Mouse (Mus musculus): ENCODE data around the gene Rnf5. TPM values are rescaled to one million over a fixed set of nuclear protein-coding genes. Genes with fewer than 3 reads are reported as not detected.

Rnf5 gene
- polyA plus RNA-seq, 1 experiment from 2014 or later = 202 TPM

DNA sequence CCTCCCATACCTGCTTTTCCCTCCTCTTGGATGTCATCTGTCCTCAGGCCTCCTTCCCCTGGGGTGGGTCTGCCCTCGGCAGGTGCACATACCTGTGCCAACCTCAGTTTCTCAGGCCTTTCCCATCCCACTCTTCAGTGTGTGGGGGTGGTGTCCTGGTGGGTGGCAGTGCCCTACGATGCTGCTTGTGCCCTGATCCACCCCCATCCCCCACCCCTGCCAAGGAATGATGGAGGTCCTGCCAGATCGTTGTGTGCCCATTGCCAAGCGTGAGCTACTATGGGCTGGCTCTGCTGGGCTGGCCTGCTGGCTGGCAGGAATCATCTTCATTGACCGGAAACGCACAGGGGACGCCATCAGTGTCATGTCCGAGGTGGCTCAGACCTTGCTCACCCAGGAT lies 7.6 kb upstream of the Rnf5 start:
- H3K27me3 ChIP-seq (ENCODE audit: low read depth, poor library complexity, severe bottlenecking) = no peaks in the 10 kb centered on the region
- H3K9me3 ChIP-seq (replicated peaks) = no peaks in the 10 kb centered on the region
- 93% methylated on average over 8 of the region's 8 CpGs for WGBS
- H3K4me1 ChIP-seq = peaks cover 31% of the 10 kb centered on the region
- no peak overlapping the region for H3K27ac ChIP-seq (replicated peaks)
- no peak overlapping the region for H3K4me3 ChIP-seq
- no peak for DNase-seq (ENCODE audit: low spot score)
- peaks cover 76% of the 10 kb centered on the region for H3K36me3 ChIP-seq

DNA sequence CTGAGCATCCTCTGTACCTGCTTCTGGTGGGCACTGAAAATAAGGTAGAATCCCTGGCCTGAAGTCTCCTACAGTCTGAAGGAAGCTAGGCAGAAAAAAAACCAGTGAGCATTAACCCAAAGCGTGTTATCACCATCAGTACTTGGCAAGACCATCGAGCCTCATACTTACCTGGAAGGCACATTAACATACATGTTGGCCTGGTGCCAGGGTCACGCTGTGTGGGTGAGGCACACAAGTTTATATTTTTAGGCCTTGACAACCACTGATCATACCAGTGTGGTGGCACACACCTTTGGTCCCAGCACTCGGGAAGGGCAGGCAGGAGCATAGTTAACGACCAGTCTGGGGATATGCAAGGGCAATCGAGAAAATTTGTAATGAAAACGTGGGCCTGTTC lies 4.5 kb upstream of the Rnf5 start:
- H3K4me1 ChIP-seq = peaks cover 42% of the 10 kb centered on the region
- no peaks in the 10 kb centered on the region for H3K27me3 ChIP-seq (ENCODE audit: low read depth, poor library complexity, severe bottlenecking)
- H3K4me3 ChIP-seq = 0 out of 2 replicates have a peak overlapping the region, but pooled peaks have one; percentile 98
- DNase-seq (ENCODE audit: low spot score) = no peak
- no peak overlapping the region for H3K27ac ChIP-seq (replicated peaks)
- H3K9me3 ChIP-seq (replicated peaks) = no peaks in the 10 kb centered on the region
- peaks cover 47% of the 10 kb centered on the region for H3K36me3 ChIP-seq
- 94% methylated on average over 7 of the region's 7 CpGs for WGBS

- no peak for DNase-seq (ENCODE audit: low spot score)
- 21% methylated on average over 32 of the region's 32 CpGs for WGBS
- H3K9me3 ChIP-seq (replicated peaks) = no peaks in the 10 kb centered on the region
These were observed 2.9 kb upstream of the Rnf5 start for GRCm38 (mm10) chr17:34606186-34607039.

DNA sequence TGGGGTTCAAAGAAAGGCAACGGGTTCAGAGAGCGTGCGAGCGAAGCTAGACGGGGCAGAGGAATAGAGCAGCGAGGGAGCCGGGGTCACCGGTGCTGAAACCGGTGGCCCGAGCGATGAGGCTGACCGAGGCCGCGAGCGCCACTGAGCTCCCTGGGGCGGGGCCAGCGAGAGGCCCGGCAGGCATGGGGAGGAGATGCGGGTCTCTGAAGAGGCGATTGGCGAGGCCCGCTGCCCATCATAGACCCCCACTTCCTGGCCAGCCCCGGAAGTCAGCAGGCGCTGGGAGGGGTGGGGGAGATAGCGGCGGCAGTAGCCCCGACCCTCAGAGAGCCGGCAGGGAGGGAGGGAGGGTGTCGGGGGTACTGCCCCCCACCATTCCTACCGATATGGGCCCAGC lies 2.1 kb upstream of the Rnf5 start:
- WGBS = under 1% methylated on average over 27 of the region's 30 CpGs
- peaks cover 57% of the 10 kb centered on the region for H3K4me1 ChIP-seq
- peak overlapping the region; percentile 94 for H3K27ac ChIP-seq (replicated peaks)
- peaks cover 39% of the 10 kb centered on the region for H3K36me3 ChIP-seq
- DNase-seq (ENCODE audit: low spot score) = peak; percentile 94
- H3K4me3 ChIP-seq = peak overlapping the region; percentile 98
- no peaks in the 10 kb centered on the region for H3K27me3 ChIP-seq (ENCODE audit: low read depth, poor library complexity, severe bottlenecking)
- no peaks in the 10 kb centered on the region for H3K9me3 ChIP-seq (replicated peaks)

More at GRCm38 (mm10) chr17:34606186-34607039, 2.9 kb upstream of the Rnf5 start:
- Histone ChIP-seq H3K36me3 (peaks cover 39% of the 10 kb centered on the region), H3K27me3 (ENCODE audit: low read depth, poor library complexity, severe bottlenecking) (no peaks in the 10 kb centered on the region), H3K27ac (replicated peaks) (peak overlapping the region; percentile 94), H3K4me3 (peak overlapping the region; percentile 98), H3K4me1 (peaks cover 57% of the 10 kb centered on the region)

- Histone ChIP-seq H3K4me1 (peaks cover 57% of the 10 kb centered on the region), H3K9me3 (replicated peaks) (no peaks in the 10 kb centered on the region), H3K27me3 (ENCODE audit: low read depth, poor library complexity, severe bottlenecking) (no peaks in the 10 kb centered on the region), H3K4me3 (peak overlapping the region; percentile 98), H3K27ac (replicated peaks) (peak overlapping the region; percentile 94), H3K36me3 (peaks cover 40% of the 10 kb centered on the region)
- 21% methylated on average over 24 of the region's 24 CpGs for WGBS
- DNase-seq (ENCODE audit: low spot score) = no peak
These were observed 1.2 kb upstream of the Rnf5 start for GRCm38 (mm10) chr17:34604511-34605237.

- WGBS = under 1% methylated on average over 35 of the region's 35 CpGs
- Histone ChIP-seq H3K9me3 (replicated peaks) (no peaks in the 10 kb centered on the region), H3K27ac (replicated peaks) (peak within 1 kb of the TSS; percentile 94), H3K36me3 (peaks cover 41% of the 10 kb centered on the region), H3K4me1 (peaks cover 60% of the 10 kb centered on the region), H3K4me3 (peak within 1 kb of the TSS; percentile 98), H3K27me3 (ENCODE audit: low read depth, poor library complexity, severe bottlenecking) (no peaks in the 10 kb centered on the region)
- DNase-seq (ENCODE audit: low spot score) = peak; percentile 100
These were observed 595 bp upstream of the Rnf5 start, which contains the start of gene Agpat1 for GRCm38 (mm10) chr17:34604061-34604508. Gene Agpat1 (plus strand): TSS chr17:34604262.

GRCm38 (mm10) chr17:34601796-34602195 lies 1.7 kb downstream of the Rnf5 start:
- Histone ChIP-seq H3K27me3 (ENCODE audit: low read depth, poor library complexity, severe bottlenecking) (no peaks in the 10 kb centered on the region), H3K9me3 (replicated peaks) (no peaks in the 10 kb centered on the region), H3K27ac (replicated peaks) (0 out of 2 replicates have a peak overlapping the region, but pooled peaks have one; percentile 1), H3K4me3 (peak overlapping the region; percentile 98), H3K36me3 (peaks cover 26% of the 10 kb centered on the region), H3K4me1 (peaks cover 64% of the 10 kb centered on the region)
- WGBS = 91% methylated on average over 12 of the region's 12 CpGs
- DNase-seq (ENCODE audit: low spot score) = no peak

GRCm38 (mm10) chr17:34599891-34600290 lies 3.6 kb downstream of the Rnf5 start:
- peaks cover 44% of the 10 kb centered on the region for H3K36me3 ChIP-seq
- no peak for DNase-seq (ENCODE audit: low spot score)
- WGBS = 78% methylated on average over 9 of the region's 9 CpGs
- H3K27ac ChIP-seq (replicated peaks) = 0 out of 2 replicates have a peak overlapping the region, but pooled peaks have one; percentile 23
- peak overlapping the region; percentile 26; the same call in 1 of the 2 replicates for H3K4me3 ChIP-seq
- no peaks in the 10 kb centered on the region for H3K9me3 ChIP-seq (replicated peaks)
- H3K27me3 ChIP-seq (ENCODE audit: low read depth, poor library complexity, severe bottlenecking) = no peaks in the 10 kb centered on the region
- peaks cover 65% of the 10 kb centered on the region for H3K4me1 ChIP-seq

GRCm38 (mm10) chr17:34597566-34598095 lies 5.9 kb downstream of the Rnf5 start, which contains the start of gene Ager:
Gene Ager (plus strand): TSS chr17:34597862.
- peak within 1 kb of the TSS; percentile 63 for H3K27ac ChIP-seq (replicated peaks)
- H3K9me3 ChIP-seq (replicated peaks) = no peaks in the 10 kb centered on the region
- H3K4me1 ChIP-seq = peaks cover 76% of the 10 kb centered on the region
- 26% methylated on average over 6 of the region's 6 CpGs for WGBS
- DNase-seq (ENCODE audit: low spot score) = no peak
- H3K36me3 ChIP-seq = peaks cover 58% of the 10 kb centered on the region
- H3K4me3 ChIP-seq = peak within 1 kb of the TSS; percentile 24
- H3K27me3 ChIP-seq (ENCODE audit: low read depth, poor library complexity, severe bottlenecking) = no peaks in the 10 kb centered on the region

DNA sequence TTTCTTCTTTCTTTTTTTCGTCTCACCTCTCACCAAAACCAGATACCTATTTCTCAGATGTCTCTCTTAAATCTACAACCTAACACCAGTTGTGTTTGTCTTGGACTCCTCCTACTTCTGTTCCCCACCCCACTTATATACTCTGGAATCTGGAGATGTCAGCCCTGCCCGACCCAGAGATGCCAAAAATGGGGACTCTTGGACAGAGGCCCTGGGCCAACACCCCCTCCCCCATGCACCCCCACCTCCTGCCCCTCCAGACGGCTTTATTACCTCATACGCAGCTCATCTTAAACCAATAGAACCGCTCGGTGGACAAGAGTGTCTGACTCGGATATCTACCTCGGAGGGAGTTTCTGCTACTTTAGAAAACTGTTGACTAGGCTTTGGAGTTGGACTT lies 7.4 kb downstream of the Rnf5 start:
- Histone ChIP-seq H3K4me1 (peaks cover 78% of the 10 kb centered on the region), H3K36me3 (peaks cover 47% of the 10 kb centered on the region), H3K27me3 (ENCODE audit: low read depth, poor library complexity, severe bottlenecking) (no peaks in the 10 kb centered on the region), H3K9me3 (replicated peaks) (no peaks in the 10 kb centered on the region), H3K4me3 (no peak overlapping the region), H3K27ac (replicated peaks) (no peak overlapping the region)
- no peak for DNase-seq (ENCODE audit: low spot score)
- WGBS = 86% methylated on average over 8 of the region's 8 CpGs

GRCm38 (mm10) chr17:34593752-34594525 lies 9.6 kb downstream of the Rnf5 start:
- 58% methylated on average over 32 of the region's 34 CpGs for WGBS
- peaks cover 32% of the 10 kb centered on the region for H3K36me3 ChIP-seq
- H3K27me3 ChIP-seq (ENCODE audit: low read depth, poor library complexity, severe bottlenecking) = no peaks in the 10 kb centered on the region
- DNase-seq (ENCODE audit: low spot score) = peak; percentile 46
- H3K4me3 ChIP-seq = peak overlapping the region; percentile 96
- no peaks in the 10 kb centered on the region for H3K9me3 ChIP-seq (replicated peaks)
- peaks cover 95% of the 10 kb centered on the region for H3K4me1 ChIP-seq
- peak overlapping the region; percentile 100 for H3K27ac ChIP-seq (replicated peaks)

All from midbrain, embryonic 10.5 days (tissue).